Mouse (Mus musculus): Measurements from ENCODE around the gene Cbx8.
A peak's percentile ranks its signal among the peaks of the same experiment; 100 is the strongest.

- TF ChIP-seq CTCF (IDR thresholded peaks at IDR 0.05; ENCODE audit: extremely low read depth, insufficient read length, insufficient replicate concordance, low read depth, low read length): peak; percentile 37; the same call in 1 of the 2 replicates
- TF ChIP-seq POLR2A (IDR thresholded peaks at IDR 0.05; ENCODE audit: low read depth, low read length): no peak
Measured at GRCm38 (mm10) chr11:119051927-119052660, 11.3 kb upstream of the Cbx8 start.

All from small intestine, adult 2 months (tissue).